In genomic region chr11:120673594-120674122, GRCm38 (mm10) we compare ENCODE assay signal across 8 mouse cellular contexts. TPM values are rescaled to one million over a fixed set of nuclear protein-coding genes. Genes with fewer than 3 reads are reported as not detected.
DNase-seq lines count a peak whose midpoint lies in the region; ATAC-seq and TF ChIP-seq lines count a peak whose summit lies in the region.

No protein-coding gene starts in this region.

- WGBS in lung, adult 2 months: 30% methylated on average over 12 of the region's 12 CpGs
- 41% methylated on average over 12 of the region's 12 CpGs for WGBS in embryonic facial prominence, embryonic 12.5 days
- WGBS in intestine, embryonic 15.5 days: 31% methylated on average over 12 of the region's 12 CpGs

- ATAC-seq in embryonic facial prominence, embryonic 12.5 days (ENCODE audit: insufficient number of reproducible peaks, insufficient read depth, low FRiP score, low TSS enrichment): no peak
- ATAC-seq in intestine, embryonic 15.5 days: peak; percentile 24

- no peaks in the 10 kb centered on the region for H3K9me3 ChIP-seq in embryonic facial prominence, embryonic 12.5 days
- no peaks in the 10 kb centered on the region for H3K9me3 ChIP-seq in intestine, embryonic 15.5 days

- H3K9ac ChIP-seq in embryonic facial prominence, embryonic 12.5 days: peak overlapping the region; percentile 78
- H3K9ac ChIP-seq in intestine, embryonic 15.5 days: peak overlapping the region; percentile 66

- H3K27ac ChIP-seq in embryonic facial prominence, embryonic 12.5 days: peak overlapping the region; percentile 88
- peak overlapping the region; percentile 81 for H3K27ac ChIP-seq in intestine, embryonic 15.5 days

- H3K4me3 ChIP-seq in lung, adult 2 months (replicated peaks; ENCODE audit: extremely low read depth, low read depth, low read length): peak overlapping the region; percentile 91
- H3K4me3 ChIP-seq in embryonic facial prominence, embryonic 12.5 days: peak overlapping the region; percentile 68
- H3K4me3 ChIP-seq in intestine, embryonic 15.5 days (replicated peaks): peak overlapping the region; percentile 66

- no peak for TF ChIP-seq CTCF in lung, adult 2 months (IDR thresholded peaks at IDR 0.05; ENCODE audit: insufficient read depth, low read length)

- peaks cover 6% of the 10 kb centered on the region; the same call in 1 of the 2 replicates for H3K4me1 ChIP-seq in lung, adult 2 months (ENCODE audit: control insufficient read depth, insufficient read depth, low read length)
- peaks cover 7% of the 10 kb centered on the region for H3K4me1 ChIP-seq in embryonic facial prominence, embryonic 12.5 days
- H3K4me1 ChIP-seq in intestine, embryonic 15.5 days (replicated peaks): peaks cover 8% of the 10 kb centered on the region; the same call in 1 of the 2 replicates

- H3K27me3 ChIP-seq in embryonic facial prominence, embryonic 12.5 days: no peaks in the 10 kb centered on the region
- no peaks in the 10 kb centered on the region for H3K27me3 ChIP-seq in intestine, embryonic 15.5 days (replicated peaks)

- peak overlapping the region; percentile 87 for H3K4me2 ChIP-seq in embryonic facial prominence, embryonic 12.5 days (replicated peaks)
- peak overlapping the region; percentile 67 for H3K4me2 ChIP-seq in intestine, embryonic 15.5 days (replicated peaks)

- no peak for TF ChIP-seq POLR2A in lung, adult 2 months (IDR thresholded peaks at IDR 0.05; ENCODE audit: borderline replicate concordance, extremely low read depth, low read depth, low read length)

- no peak for DNase-seq in lung, adult 2 months
- no peak for DNase-seq in lung, postnatal 4 days
- peak; percentile 22 for DNase-seq in naive thymus-derived CD4-positive, alpha-beta T cell, adult 2 months (ENCODE audit: low read depth)
- DNase-seq in frontal cortex, postnatal 36 days (ENCODE audit: low spot score in 2 of 2): no peak
- DNase-seq in frontal cortex, adult 2 months (ENCODE audit: extremely low spot score in 1 of 2, low spot score in 1 of 2): no peak
- DNase-seq in urinary bladder, postnatal 10 days (ENCODE audit: low spot score): no peak

- peaks cover 22% of the 10 kb centered on the region for H3K36me3 ChIP-seq in embryonic facial prominence, embryonic 12.5 days
- H3K36me3 ChIP-seq in intestine, embryonic 15.5 days: peaks cover 8% of the 10 kb centered on the region; the same call in 1 of the 2 replicates

RNA-seq across cellular contexts. Expression of gene Aspscr1, which starts 0.9 kb away (rescaled TPM):
- 86.9 and 95.8 TPM in 2 replicates for polyA plus RNA-seq in lung, adult 2 months (2012; rRNA removed)
- polyA plus RNA-seq in embryonic facial prominence, embryonic 12.5 days (2016; fragmentation: Nextera tagmentation; extraction: Ambion mirVana): 131 and 139 TPM in 2 replicates
- polyA plus RNA-seq in intestine, embryonic 15.5 days (2015; fragmentation: Nextera tagmentation; extraction: Ambion mirVana): 96.0 and 103 TPM in 2 replicates
- polyA plus RNA-seq in frontal cortex, adult 2 months (2012; rRNA removed): 45.1 and 51.8 TPM in 2 replicates

RNA-seq across cellular contexts. Expression of gene Notum, which starts 12.7 kb away (rescaled TPM):
- polyA plus RNA-seq in lung, adult 2 months (2012; rRNA removed): 15.5 and 20.6 TPM in 2 replicates
- 5.1 and 6.3 TPM in 2 replicates for polyA plus RNA-seq in embryonic facial prominence, embryonic 12.5 days (2016; fragmentation: Nextera tagmentation; extraction: Ambion mirVana)
- 1.6 and 3.0 TPM in 2 replicates for polyA plus RNA-seq in intestine, embryonic 15.5 days (2015; fragmentation: Nextera tagmentation; extraction: Ambion mirVana)
- 8.4 and 8.6 TPM in 2 replicates for polyA plus RNA-seq in frontal cortex, adult 2 months (2012; rRNA removed)

RNA-seq across cellular contexts. Expression of gene Myadml2, which starts 25.7 kb away (rescaled TPM):
- 1.1 and 3.1 TPM in 2 replicates for polyA plus RNA-seq in lung, adult 2 months (2012; rRNA removed)
- 0.47 TPM in 1 of 2 replicates, not detected in the other for polyA plus RNA-seq in embryonic facial prominence, embryonic 12.5 days (2016; fragmentation: Nextera tagmentation; extraction: Ambion mirVana)
- polyA plus RNA-seq in intestine, embryonic 15.5 days (2015; fragmentation: Nextera tagmentation; extraction: Ambion mirVana): not detected in 2 replicates
- polyA plus RNA-seq in frontal cortex, adult 2 months (2012; rRNA removed): 4.7 and 5.6 TPM in 2 replicates

RNA-seq across cellular contexts. Expression of gene Pycr1, which starts 30.1 kb away (rescaled TPM):
- 4.1 and 4.5 TPM in 2 replicates for polyA plus RNA-seq in lung, adult 2 months (2012; rRNA removed)
- 25.3 and 26.5 TPM in 2 replicates for polyA plus RNA-seq in embryonic facial prominence, embryonic 12.5 days (2016; fragmentation: Nextera tagmentation; extraction: Ambion mirVana)
- 26.4 TPM in 2 replicates for polyA plus RNA-seq in intestine, embryonic 15.5 days (2015; fragmentation: Nextera tagmentation; extraction: Ambion mirVana)
- 3.2 and 3.7 TPM in 2 replicates for polyA plus RNA-seq in frontal cortex, adult 2 months (2012; rRNA removed)

RNA-seq across cellular contexts. Expression of gene Cenpx, which starts 39.9 kb away (rescaled TPM):
- 68.0 and 69.1 TPM in 2 replicates for polyA plus RNA-seq in lung, adult 2 months (2012; rRNA removed)
- 131 TPM in 2 replicates for polyA plus RNA-seq in embryonic facial prominence, embryonic 12.5 days (2016; fragmentation: Nextera tagmentation; extraction: Ambion mirVana)
- polyA plus RNA-seq in intestine, embryonic 15.5 days (2015; fragmentation: Nextera tagmentation; extraction: Ambion mirVana): 163 and 170 TPM in 2 replicates
- polyA plus RNA-seq in frontal cortex, adult 2 months (2012; rRNA removed): 34.0 and 37.4 TPM in 2 replicates
